Mouse (Mus musculus) embryonic facial prominence, embryonic 15.5 days (tissue): ENCODE measurements around the gene Parp9. TPM values are rescaled to one million over a fixed set of nuclear protein-coding genes. Genes with fewer than 3 reads are reported as not detected.
A peak's percentile ranks its signal among the peaks of the same experiment; 100 is the strongest.
"Not testable (repeated sequence)": the region's sequence is repeated elsewhere in the genome, so short reads cannot be mapped to it uniquely, and the experiment has no call there.

ENCODE experiments used
- ATAC-seq: fragments of 200-750 bp; cut with Nextera tagmentation; 2 replicates; pipeline ENCODE4 v1.8.0; 2017; ENCODE audit warnings: low read depth, moderate TSS enrichment; ENCODE audit not compliant: insufficient number of reproducible peaks, low FRiP score, low TSS enrichment
- H3K27ac ChIP-seq: fragments of 300-500 bp; sonication (generic); replicated peaks from 2 replicates; pipeline ENCODE4 v1.5.1; 2015; ENCODE audit warnings: mild to moderate bottlenecking, inconsistent platforms
- H3K27me3 ChIP-seq: fragments of 300-500 bp; sonication (generic); 2 replicates; pipeline ENCODE4 v1.6.1; 2015; ENCODE audit warnings: inconsistent platforms
- H3K36me3 ChIP-seq: fragments of 300-500 bp; sonication (generic); 2 replicates; pipeline ENCODE4 v1.6.1; 2015; ENCODE audit warnings: mild to moderate bottlenecking, inconsistent platforms
- H3K4me1 ChIP-seq: fragments of 300-500 bp; sonication (generic); 2 replicates; pipeline ENCODE4 v1.6.1; 2015; ENCODE audit warnings: inconsistent platforms
- H3K4me2 ChIP-seq: fragments of 300-500 bp; sonication (generic); replicated peaks from 2 replicates; pipeline ENCODE4 v1.6.1; 2015; ENCODE audit warnings: mild to moderate bottlenecking, inconsistent platforms
- H3K4me3 ChIP-seq: fragments of 300-500 bp; sonication (generic); replicated peaks from 2 replicates; pipeline ENCODE4 v1.5.1; 2015; ENCODE audit warnings: mild to moderate bottlenecking, inconsistent platforms
- H3K9ac ChIP-seq: fragments of 300-500 bp; sonication (generic); 2 replicates; pipeline ENCODE4 v1.6.1; 2015; ENCODE audit warnings: inconsistent platforms
- H3K9me3 ChIP-seq: fragments of 300-500 bp; sonication (generic); replicated peaks from 2 replicates; pipeline ENCODE4 v1.6.1; 2016; ENCODE audit warnings: inconsistent platforms
- WGBS: fragments of 180-500 bp; shearing (Covaris S2); methylation state at CpG from one replicate; pipeline ENCODE4 v1.1.7; 2015; 5-methylcytosine and 5-hydroxymethylcytosine counted together
- polyA plus RNA-seq: library from polyadenylated mRNA; unstranded; fragments of >200 nt; fragmentation: Nextera tagmentation; extraction: Ambion mirVana; gene quantifications from 2 replicates; pipeline ENCODE4 v1.2.1, GENCODE M21; 2015

The Parp9 gene
- polyA plus RNA-seq, 1 experiment from 2014 or later: 6.9 TPM

DNA sequence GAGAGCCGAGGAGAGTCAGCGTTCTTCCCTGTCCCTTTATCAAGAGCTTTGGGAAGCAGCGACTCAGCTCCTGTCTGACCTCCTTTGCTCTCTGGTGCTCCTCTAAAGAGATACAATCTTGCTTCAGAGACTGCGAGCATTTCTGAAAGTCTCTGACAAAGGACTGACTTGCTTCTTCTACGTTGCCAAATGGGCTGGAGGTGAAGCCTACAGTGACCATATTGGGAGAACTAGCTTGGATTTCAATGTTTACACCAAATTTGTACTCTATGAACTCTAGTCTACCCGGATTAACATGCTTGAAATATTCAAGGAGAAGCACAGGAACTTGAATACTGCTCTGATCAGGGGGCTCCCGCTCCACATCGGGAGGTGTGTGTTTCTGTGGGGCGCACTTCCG is 5.1 kb upstream of the Parp9 start:
- Histone ChIP-seq H3K9ac (no peak overlapping the region), H3K36me3 (no peaks in the 10 kb centered on the region), H3K4me3 (no peak overlapping the region), H3K4me1 (no peaks in the 10 kb centered on the region), H3K9me3 (no peaks in the 10 kb centered on the region), H3K27ac (no peak overlapping the region), H3K4me2 (no peak overlapping the region), H3K27me3 (no peaks in the 10 kb centered on the region)
- WGBS: 80% methylated on average over 10 of the region's 10 CpGs
- ATAC-seq: no peak

DNA sequence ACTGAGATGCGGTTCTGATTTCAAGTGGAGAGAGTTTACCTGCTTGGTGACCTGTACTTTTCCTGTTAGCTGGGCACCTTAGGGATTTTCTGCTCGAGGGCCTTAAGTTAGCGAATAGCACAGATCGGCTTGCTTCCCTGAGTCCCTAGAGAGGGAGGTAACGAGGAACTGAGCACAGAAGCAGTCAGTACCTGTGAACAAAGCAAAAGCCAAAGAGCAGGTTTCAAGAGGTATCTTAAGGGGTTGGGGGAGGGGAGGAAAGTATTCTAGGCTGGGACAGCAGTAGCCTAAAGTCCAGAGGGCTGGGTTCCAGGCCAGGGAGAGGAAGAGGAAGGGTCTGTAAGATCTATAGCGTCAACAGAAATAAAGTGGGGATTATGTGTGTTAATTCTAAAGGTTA is 991 bp downstream of the Parp9 start:
- Histone ChIP-seq H3K4me1 (0 out of 2 replicates have a peak, but pooled peaks cover 7% of the 10 kb centered on the region), H3K27ac (no peak overlapping the region), H3K9me3 (no peaks in the 10 kb centered on the region), H3K27me3 (no peaks in the 10 kb centered on the region), H3K4me2 (peak overlapping the region; percentile 82), H3K9ac (peak overlapping the region; percentile 41; the same call in 1 of the 2 replicates), H3K4me3 (peak overlapping the region; percentile 69), H3K36me3 (no peaks in the 10 kb centered on the region)
- no peak for ATAC-seq
- WGBS: 3% methylated on average over 6 of the region's 6 CpGs

DNA sequence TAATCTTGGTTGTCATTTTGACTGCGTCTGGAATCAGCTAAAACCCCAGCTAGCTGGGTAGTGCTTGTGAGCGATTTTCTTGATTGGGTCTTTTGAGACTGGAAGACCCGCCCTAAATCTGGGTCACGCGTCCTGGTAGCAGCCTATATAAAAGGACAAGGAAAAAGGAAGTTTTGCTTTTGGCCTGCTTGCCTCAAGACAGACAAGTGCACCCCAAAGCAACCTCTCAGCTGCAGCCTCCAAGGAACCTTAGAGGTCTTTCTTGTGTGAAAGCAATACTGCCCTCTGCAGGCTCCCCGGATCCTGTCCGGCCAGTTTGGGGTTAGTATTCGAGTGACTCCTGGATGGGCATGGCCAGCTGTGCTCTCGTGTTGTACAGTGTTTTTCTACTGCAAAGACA is 1.4 kb downstream of the Parp9 start:
- H3K27ac ChIP-seq: no peak overlapping the region
- no peaks in the 10 kb centered on the region for H3K9me3 ChIP-seq
- H3K27me3 ChIP-seq: no peaks in the 10 kb centered on the region
- peak overlapping the region; percentile 69 for H3K4me3 ChIP-seq
- peak overlapping the region; percentile 82 for H3K4me2 ChIP-seq
- no peak; the same call in 1 of the 2 replicates for ATAC-seq
- 0 out of 2 replicates have a peak, but pooled peaks cover 7% of the 10 kb centered on the region for H3K4me1 ChIP-seq
- WGBS: 11% methylated on average over 9 of the region's 9 CpGs
- H3K36me3 ChIP-seq: no peaks in the 10 kb centered on the region
- H3K9ac ChIP-seq: no peak overlapping the region

DNA sequence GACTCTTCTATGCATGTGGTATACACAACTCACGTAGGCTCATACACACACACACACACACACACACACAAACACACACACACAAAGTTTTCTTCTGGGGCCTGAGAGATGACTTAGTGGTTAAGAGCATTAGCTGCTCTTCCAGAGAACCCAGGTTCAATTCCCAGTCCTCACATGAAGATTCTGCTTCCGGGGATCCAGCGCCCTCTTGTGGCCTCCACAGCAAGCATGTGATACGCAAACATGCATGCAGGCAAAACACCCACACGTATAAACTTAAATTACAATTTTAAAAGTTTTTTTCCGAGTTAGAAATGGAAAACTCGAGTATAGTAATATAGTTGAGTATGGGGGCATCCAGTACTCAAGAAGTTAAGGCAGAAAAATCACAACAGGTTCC is 3.1 kb downstream of the Parp9 start:
- no peak for ATAC-seq
- H3K4me3 ChIP-seq: no peak overlapping the region
- 79% methylated on average over 7 of the region's 7 CpGs for WGBS
- no peaks in the 10 kb centered on the region for H3K36me3 ChIP-seq
- H3K4me1 ChIP-seq: 0 out of 2 replicates have a peak, but pooled peaks cover 7% of the 10 kb centered on the region
- no peaks in the 10 kb centered on the region for H3K9me3 ChIP-seq
- no peak overlapping the region for H3K9ac ChIP-seq
- no peaks in the 10 kb centered on the region for H3K27me3 ChIP-seq
- H3K27ac ChIP-seq: no peak overlapping the region
- H3K4me2 ChIP-seq: no peak overlapping the region

DNA sequence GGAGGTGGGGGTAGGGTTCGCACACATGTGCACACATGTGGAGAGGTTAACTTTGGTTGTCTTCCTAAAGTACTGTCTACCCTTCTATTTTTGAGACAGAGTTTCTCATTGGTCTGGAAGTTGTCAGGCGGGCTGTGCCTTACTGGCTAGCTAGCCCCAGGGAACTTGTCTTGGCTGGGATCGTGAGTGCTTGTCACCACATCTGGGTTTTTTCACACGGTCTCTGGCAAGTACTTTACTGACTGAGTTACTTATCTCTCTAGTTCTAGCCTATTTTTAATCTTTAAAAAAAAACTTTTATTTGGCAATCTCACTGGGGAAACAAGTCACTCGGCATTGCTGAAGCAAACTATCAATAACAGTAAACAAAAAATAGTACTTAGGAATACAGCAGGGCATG is 11.0 kb downstream of the Parp9 start:
- Histone ChIP-seq H3K27ac (no peak overlapping the region), H3K9me3 (no peaks in the 10 kb centered on the region), H3K4me2 (no peak overlapping the region), H3K9ac (no peak overlapping the region), H3K36me3 (no peaks in the 10 kb centered on the region), H3K4me1 (no peaks in the 10 kb centered on the region), H3K4me3 (no peak overlapping the region), H3K27me3 (no peaks in the 10 kb centered on the region)
- no peak for ATAC-seq
- 60% methylated on average over 5 of the region's 5 CpGs for WGBS

DNA sequence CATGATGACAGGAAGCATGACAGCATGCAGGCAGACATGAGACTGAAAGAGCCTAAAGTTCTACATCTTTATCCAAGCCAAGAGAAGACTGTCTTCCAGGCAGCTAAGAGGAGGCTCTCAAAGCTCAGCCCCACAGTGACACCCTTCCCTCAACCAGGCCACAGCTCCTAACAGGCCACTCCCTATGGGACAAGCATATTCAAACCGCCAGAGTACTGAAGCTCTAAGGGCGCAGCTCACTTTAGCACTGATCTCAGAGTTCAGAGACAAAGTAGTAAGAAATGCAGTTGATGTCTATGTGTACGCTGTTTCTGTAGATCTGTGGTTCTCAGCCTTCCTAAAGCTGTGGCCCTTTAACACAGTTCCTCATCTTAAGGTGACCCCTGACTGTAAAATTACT is 12.9 kb downstream of the Parp9 start:
- H3K9ac ChIP-seq: no peak overlapping the region
- WGBS: 92% methylated on average over 3 of the region's 3 CpGs
- no peak for ATAC-seq
- H3K27ac ChIP-seq: no peak overlapping the region
- no peaks in the 10 kb centered on the region for H3K36me3 ChIP-seq
- no peak overlapping the region for H3K4me2 ChIP-seq
- H3K9me3 ChIP-seq: no peaks in the 10 kb centered on the region
- H3K4me1 ChIP-seq: no peaks in the 10 kb centered on the region
- no peaks in the 10 kb centered on the region for H3K27me3 ChIP-seq
- no peak overlapping the region for H3K4me3 ChIP-seq

DNA sequence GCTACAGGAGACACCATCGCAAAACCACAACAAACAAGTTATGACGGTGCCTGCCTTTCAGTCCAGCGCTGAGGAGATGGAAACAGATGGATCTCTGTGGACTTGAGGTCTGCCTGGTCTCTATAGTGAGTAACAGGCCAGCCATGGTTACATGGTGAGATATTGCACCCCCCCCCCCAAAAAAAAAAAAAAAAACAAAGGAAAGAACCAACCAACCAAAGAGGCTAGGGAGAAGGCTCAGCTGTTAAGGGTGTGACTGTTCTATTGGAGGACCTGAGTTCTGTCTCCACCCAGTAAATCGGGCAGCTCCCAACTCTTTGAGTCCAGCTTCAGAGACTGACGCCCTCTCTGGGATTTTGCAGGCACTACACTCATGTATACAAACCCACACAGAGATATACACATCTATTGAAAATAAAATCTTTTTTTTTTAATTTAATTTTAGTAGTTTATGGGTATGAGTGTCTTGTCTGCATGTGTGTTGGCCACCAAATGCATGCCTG is 14.4 kb downstream of the Parp9 start:
- Histone ChIP-seq H3K9ac (no peak overlapping the region), H3K4me1 (no peaks in the 10 kb centered on the region), H3K4me3 (no peak overlapping the region), H3K9me3 (no peaks in the 10 kb centered on the region), H3K27me3 (no peaks in the 10 kb centered on the region), H3K27ac (no peak overlapping the region), H3K4me2 (no peak overlapping the region), H3K36me3 (no peaks in the 10 kb centered on the region)
- 82% methylated on average over 5 of the region's 5 CpGs for WGBS
- ATAC-seq: no peak

DNA sequence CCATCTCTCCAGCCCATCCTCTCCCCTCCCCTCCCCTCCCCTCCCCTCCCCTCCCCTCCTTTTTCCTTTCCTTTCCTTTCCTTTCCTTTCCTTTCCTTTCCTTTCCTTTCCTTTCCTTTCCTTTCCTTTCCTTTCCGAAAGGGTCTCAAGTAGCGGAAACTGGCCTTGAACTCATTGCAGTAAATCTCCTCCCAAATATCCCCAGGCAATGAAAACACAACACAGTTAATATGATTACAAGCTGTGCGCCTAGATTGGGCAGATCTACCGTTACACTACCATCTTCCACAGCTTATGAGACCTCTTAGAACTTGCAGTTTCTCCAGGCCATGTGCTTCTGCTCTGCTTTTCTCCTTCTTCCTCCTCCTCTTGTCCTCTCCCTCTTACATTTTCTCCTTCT is 27.7 kb downstream of the Parp9 start:
- WGBS: 52% methylated on average over 4 of the region's 4 CpGs
- not testable (repeated sequence) for H3K27ac ChIP-seq, ATAC-seq, H3K4me1 ChIP-seq, H3K9ac ChIP-seq, H3K9me3 ChIP-seq, H3K4me3 ChIP-seq, H3K4me2 ChIP-seq, H3K36me3 ChIP-seq, H3K27me3 ChIP-seq

DNA sequence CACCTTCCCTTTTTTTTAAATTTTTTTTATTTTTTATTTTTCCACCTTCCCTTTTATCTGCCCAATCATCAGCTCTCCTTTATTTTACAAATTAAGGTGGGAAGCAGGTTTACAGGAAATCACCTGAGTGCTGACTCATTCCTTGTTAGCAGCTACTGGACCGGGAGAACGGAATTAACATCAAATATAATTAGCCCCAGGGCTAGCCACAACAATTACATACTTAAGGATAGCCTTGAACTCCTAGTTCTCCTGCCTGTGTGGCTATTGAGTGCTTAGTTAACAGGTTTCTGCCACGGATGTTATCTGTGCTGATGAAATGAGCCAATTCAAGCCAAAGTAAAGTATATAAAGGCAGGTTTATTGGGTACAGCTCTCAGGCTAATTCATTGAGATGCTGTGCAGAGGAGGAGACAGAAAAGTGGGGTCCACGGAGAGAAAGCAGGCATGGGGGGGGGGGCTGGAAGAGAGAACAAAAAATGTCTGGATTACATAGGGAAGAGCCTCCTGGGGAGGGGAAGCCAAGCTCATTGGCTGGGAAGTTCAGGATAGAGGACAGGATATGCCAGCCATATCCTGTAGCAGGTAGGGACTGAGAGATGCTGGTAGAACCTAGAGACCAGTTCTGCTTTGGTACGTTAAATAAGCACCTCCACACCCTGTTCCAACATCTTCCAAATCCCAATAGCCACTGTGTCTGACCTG is 28.3 kb downstream of the Parp9 start:
- Histone ChIP-seq H3K4me2 (no peak overlapping the region), H3K9me3 (no peaks in the 10 kb centered on the region), H3K27ac (no peak overlapping the region), H3K36me3 (no peaks in the 10 kb centered on the region), H3K9ac (no peak overlapping the region), H3K4me3 (no peak overlapping the region), H3K27me3 (no peaks in the 10 kb centered on the region), H3K4me1 (no peaks in the 10 kb centered on the region)
- ATAC-seq: no peak
- WGBS: 39% methylated on average over 5 of the region's 5 CpGs

DNA sequence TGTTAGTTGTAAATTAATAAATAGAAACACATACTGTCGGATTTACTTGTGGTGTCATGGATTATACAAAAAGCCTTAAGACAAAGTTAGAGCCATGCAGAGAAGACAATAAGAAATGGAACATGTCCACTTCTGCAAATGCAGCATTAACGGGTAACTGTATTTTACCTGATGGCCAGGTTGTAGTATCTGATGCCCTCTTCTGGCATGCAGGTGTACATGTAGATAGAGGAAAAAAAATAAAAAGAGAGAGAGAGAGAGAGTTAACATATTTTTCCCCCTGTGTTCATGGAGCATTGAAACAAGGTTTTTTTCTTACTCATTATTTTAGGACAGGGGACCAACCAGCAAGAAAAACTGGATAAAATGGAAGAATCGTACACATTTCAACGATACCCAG is 29.0 kb downstream of the Parp9 start:
- H3K4me2 ChIP-seq: no peak overlapping the region
- WGBS: 86% methylated on average over 4 of the region's 4 CpGs
- no peaks in the 10 kb centered on the region for H3K9me3 ChIP-seq
- no peak overlapping the region for H3K4me3 ChIP-seq
- H3K4me1 ChIP-seq: no peaks in the 10 kb centered on the region
- no peak overlapping the region for H3K9ac ChIP-seq
- no peaks in the 10 kb centered on the region for H3K27me3 ChIP-seq
- ATAC-seq: no peak
- no peaks in the 10 kb centered on the region for H3K36me3 ChIP-seq
- H3K27ac ChIP-seq: no peak overlapping the region

DNA sequence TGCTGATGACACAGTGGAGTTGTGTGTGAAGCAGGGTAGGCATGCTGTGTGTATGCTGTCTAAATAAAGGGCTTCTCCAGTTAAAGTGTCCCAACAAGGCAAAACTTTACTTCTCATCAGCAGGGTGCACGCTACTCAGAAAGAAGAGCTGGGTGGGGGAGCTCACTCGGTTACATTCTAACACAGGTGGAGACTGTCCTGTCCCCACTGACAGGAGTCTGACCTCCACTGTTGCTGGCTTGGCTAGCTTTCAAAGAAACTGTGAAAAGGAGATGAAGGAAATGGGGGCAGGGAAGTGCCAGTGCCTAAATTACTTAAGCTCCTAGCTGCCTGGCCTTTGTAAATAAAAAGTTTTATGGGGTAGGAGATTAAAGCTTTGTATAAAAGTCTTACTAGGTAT is 29.9 kb downstream of the Parp9 start:
- 57% methylated on average over 2 of the region's 2 CpGs for WGBS
- no peaks in the 10 kb centered on the region for H3K27me3 ChIP-seq
- H3K9ac ChIP-seq: no peak overlapping the region
- no peaks in the 10 kb centered on the region for H3K9me3 ChIP-seq
- H3K27ac ChIP-seq: no peak overlapping the region
- H3K36me3 ChIP-seq: no peaks in the 10 kb centered on the region
- no peak overlapping the region for H3K4me3 ChIP-seq
- H3K4me2 ChIP-seq: no peak overlapping the region
- ATAC-seq: no peak
- H3K4me1 ChIP-seq: no peaks in the 10 kb centered on the region

DNA sequence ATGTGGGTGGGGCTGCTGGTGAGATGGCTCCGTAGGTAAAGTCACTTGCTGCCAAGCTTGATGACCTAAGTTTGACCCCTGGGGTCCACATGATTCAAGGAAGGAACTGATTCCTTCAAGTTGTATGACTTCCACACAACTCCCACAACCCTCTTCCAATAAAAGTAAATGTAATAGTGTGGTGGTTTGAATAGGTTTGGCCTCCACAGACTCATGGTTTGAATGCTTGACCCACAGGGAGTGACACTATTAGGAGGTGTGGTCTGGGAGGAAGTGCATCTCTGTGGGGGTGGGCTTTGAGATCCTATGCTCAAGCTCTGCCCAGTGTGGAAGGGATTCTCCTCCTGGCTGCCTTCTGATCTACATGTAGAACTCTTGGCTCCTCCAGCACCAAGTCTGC is 35.8 kb downstream of the Parp9 start:
- no peaks in the 10 kb centered on the region for H3K27me3 ChIP-seq
- ATAC-seq: no peak
- no peak overlapping the region for H3K4me3 ChIP-seq
- H3K9me3 ChIP-seq: no peaks in the 10 kb centered on the region
- 47% methylated on average over 1 of the region's 1 CpGs for WGBS
- H3K4me1 ChIP-seq: no peaks in the 10 kb centered on the region
- H3K9ac ChIP-seq: no peak overlapping the region
- no peak overlapping the region for H3K27ac ChIP-seq
- no peaks in the 10 kb centered on the region for H3K36me3 ChIP-seq
- no peak overlapping the region for H3K4me2 ChIP-seq
